Mouse (Mus musculus) bone marrow macrophage, adult 2 months (primary cell): ENCODE results near the gene Akr1a1. TPM values are rescaled to one million over a fixed set of nuclear protein-coding genes. Genes with fewer than 3 reads are reported as not detected.
A peak's percentile ranks its signal among the peaks of the same experiment; 100 is the strongest.

Experiments used
- H3K27ac ChIP-seq: 2 replicates; pipeline ENCODE4 v1.5.1; 2012; ENCODE audit warnings: low read depth, low read length; ENCODE audit not compliant: insufficient read depth
- H3K4me1 ChIP-seq: 2 replicates; pipeline ENCODE4 v1.6.1; 2012; ENCODE audit warnings: low read length; ENCODE audit not compliant: control insufficient read depth, insufficient read depth
- H3K4me3 ChIP-seq: 2 replicates; pipeline ENCODE4 v1.5.1; 2012; ENCODE audit warnings: mild to moderate bottlenecking, low read length, moderate library complexity; ENCODE audit not compliant: insufficient read depth
- CTCF ChIP-seq: IDR thresholded peaks from 2 replicates; pipeline ENCODE4 v1.5.1; 2012; ENCODE audit warnings: low read depth, mild to moderate bottlenecking, low read length, moderate library complexity
- POLR2A ChIP-seq: IDR thresholded peaks from 2 replicates; pipeline ENCODE4 v1.6.1; 2012; ENCODE audit warnings: mild to moderate bottlenecking, low read depth, low read length, borderline replicate concordance
- polyA plus RNA-seq: library from polyadenylated mRNA; stranded (reverse); fragments of >200 nt; gene quantifications from 2 replicates; pipeline ENCODE4 v1.2.4, GENCODE M21; 2012; ENCODE audit not compliant: missing spikeins, insufficient read depth, insufficient read length

The Akr1a1 gene
- 1,749 and 1,754 TPM in 2 replicates for polyA plus RNA-seq

DNA sequence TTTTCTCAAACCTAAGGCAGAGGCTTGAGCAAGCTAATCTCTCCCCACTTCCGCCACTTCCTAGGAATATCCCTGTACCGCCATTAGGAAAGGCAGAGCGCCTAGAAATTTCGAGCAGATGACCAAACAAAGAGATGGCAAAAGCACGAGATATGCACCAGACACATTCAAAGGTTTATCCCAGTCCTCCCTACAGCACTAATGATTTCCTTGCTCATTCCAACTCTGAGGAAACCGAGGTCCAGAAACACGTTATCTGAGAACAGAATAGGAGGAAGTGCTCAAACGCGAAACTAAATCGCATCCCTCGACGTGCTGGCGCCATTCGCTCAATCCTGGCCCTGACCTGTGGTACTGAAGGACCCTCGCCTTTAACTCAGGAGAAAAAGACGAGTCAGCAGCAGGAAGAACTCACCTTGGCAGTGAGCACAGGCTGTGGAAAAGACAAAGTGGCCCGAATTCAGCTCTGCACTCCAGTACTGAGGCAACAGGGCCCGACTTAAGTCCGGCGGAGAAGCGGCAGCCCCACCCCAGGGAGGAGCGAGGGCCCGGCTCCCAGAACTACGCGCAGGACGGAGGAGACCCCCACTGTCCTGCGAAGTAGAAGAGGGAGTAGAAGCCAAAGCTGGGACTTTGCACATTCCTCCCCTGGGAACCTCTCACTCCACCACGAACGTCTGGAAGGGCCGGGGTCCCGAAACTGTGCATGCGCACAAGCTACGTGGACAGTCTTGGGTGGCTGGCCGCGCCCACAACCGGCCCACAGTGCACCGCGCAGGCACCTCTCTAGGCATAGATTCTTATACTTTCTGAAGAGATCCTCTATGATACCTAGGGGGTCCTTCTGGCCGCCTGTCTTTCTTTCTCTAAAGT, at the start of gene Akr1a1:
Gene Akr1a1 (minus strand): TSS at position 757 of the 873 bp plus-strand sequence.
- Histone ChIP-seq H3K4me1 (peaks cover 43% of the 10 kb centered on the region), H3K27ac (peak within 1 kb of the TSS; percentile 87), H3K4me3 (peak within 1 kb of the TSS; percentile 91)
- TF ChIP-seq POLR2A (peak; percentile 70; the same call in 1 of the 2 replicates), CTCF (no peak)

- no peak overlapping the region for H3K27ac ChIP-seq
- TF ChIP-seq POLR2A (no peak), CTCF (no peak)
- H3K4me3 ChIP-seq = no peak overlapping the region
- no peaks in the 10 kb centered on the region for H3K4me1 ChIP-seq
These were observed 49.5 kb upstream of the Akr1a1 start for GRCm38 (mm10) chr4:116700964-116701363.

DNA sequence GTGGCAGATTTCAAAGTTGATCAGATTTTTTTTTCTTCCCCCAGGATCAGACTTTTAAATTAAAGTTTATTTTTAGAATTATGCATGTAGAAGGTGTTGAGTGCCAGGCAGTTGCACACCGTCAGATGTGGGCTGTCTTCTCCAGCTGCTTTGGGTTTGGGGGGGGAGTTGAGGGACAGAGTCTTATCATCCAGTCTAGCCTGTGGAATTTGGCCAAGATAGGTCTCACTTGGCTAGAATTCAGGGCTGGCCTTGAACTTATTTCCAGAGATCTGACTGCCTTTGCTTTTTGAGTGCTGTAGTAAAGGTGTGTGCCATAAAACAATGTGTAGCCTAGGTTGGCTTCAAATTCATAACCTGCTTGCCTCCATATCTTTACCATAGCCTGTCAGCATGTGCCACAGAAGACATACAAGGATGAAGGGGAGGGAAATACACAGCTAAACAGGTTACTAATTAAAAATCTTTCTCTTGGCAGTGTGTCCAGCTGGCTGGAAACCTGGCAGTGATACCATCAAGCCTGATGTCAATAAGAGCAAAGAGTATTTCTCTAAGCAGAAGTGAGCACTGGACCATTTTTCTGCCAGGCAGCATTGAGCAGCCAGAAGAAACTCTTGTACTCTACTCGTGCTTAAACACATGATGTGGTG, 47.3 kb upstream of the Akr1a1 start:
- Histone ChIP-seq H3K4me3 (no peak overlapping the region), H3K4me1 (no peaks in the 10 kb centered on the region; the same call in 1 of the 2 replicates), H3K27ac (no peak overlapping the region)
- TF ChIP-seq POLR2A (no peak), CTCF (no peak)

DNA sequence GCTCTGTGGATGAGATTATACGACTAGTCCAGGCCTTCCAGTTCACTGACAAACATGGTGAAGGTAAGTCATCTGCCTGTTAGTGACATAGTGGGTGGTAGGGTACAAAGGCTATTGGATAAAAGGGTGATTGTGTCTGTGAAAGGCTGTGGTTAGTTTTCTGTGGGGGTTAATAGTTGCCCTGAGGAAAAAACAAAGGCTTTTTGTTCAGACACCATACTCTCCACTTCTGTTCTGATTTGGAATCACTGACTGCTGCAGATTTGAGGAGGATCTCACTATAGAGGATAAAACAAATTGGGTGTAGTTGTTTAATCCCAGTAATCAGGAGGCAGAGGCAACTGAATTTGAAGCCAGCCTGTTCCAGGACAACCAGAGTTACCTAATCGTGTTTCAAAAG, 42.3 kb upstream of the Akr1a1 start:
- no peak overlapping the region for H3K27ac ChIP-seq
- no peak for TF ChIP-seq CTCF
- no peak for TF ChIP-seq POLR2A
- H3K4me3 ChIP-seq = no peak overlapping the region
- H3K4me1 ChIP-seq = peaks cover 9% of the 10 kb centered on the region

DNA sequence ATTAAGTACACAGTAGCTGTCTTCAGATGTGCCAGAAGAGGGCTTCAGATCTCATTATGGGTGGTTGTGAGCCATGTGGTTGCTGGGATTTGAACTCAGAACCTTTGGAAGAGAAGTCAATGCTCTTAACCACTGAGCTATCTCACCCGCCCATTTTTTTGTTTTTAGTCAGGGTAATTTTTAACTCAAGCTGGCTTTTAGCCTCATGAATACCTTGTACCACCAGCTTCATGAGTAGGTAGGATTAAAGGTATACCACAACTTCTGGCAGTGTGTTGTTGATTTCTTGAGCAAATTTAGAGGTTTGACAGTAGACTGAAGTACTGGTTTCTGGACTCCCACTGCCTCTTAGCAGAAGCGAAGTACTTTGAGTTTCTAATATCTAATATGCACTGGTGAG, 40.7 kb upstream of the Akr1a1 start:
- Histone ChIP-seq H3K4me1 (peaks cover 13% of the 10 kb centered on the region), H3K27ac (no peak overlapping the region), H3K4me3 (no peak overlapping the region)
- TF ChIP-seq POLR2A (no peak), CTCF (no peak)

DNA sequence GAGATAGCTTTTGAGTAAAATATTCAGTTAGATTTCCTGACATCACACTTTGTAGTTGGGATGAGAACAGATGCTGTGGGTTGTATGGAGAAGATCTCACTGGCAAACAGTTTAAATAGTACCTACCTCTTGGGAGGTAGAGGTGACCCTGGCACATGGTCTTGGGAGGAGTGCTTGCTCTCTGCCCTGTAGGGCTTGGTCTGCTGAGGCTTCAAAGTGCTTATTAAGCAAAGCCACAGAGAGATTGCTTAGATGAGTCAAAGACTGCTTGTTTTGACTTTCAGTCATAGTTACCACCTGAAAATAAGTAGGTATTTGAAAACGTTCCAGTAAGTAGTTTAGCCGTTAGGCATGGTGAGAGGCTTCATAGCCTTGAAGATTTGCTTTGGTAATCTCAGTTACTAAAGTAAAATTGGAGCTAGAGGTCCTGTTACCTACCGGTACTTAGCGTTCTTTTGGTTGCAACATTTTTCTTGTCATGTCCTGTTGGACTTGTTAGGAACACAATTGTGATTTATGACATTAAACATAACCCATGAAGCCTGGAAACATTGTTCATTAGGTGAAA, 37.9 kb upstream of the Akr1a1 start:
- peaks cover 20% of the 10 kb centered on the region for H3K4me1 ChIP-seq
- peak overlapping the region; percentile 35 for H3K4me3 ChIP-seq
- no peak for TF ChIP-seq POLR2A
- no peak for TF ChIP-seq CTCF
- H3K27ac ChIP-seq = no peak overlapping the region

GRCm38 (mm10) chr4:116687041-116687440, 35.6 kb upstream of the Akr1a1 start:
- TF ChIP-seq CTCF = no peak
- no peak for TF ChIP-seq POLR2A
- Histone ChIP-seq H3K27ac (peak overlapping the region; percentile 82), H3K4me1 (peaks cover 37% of the 10 kb centered on the region), H3K4me3 (peak overlapping the region; percentile 78)

DNA sequence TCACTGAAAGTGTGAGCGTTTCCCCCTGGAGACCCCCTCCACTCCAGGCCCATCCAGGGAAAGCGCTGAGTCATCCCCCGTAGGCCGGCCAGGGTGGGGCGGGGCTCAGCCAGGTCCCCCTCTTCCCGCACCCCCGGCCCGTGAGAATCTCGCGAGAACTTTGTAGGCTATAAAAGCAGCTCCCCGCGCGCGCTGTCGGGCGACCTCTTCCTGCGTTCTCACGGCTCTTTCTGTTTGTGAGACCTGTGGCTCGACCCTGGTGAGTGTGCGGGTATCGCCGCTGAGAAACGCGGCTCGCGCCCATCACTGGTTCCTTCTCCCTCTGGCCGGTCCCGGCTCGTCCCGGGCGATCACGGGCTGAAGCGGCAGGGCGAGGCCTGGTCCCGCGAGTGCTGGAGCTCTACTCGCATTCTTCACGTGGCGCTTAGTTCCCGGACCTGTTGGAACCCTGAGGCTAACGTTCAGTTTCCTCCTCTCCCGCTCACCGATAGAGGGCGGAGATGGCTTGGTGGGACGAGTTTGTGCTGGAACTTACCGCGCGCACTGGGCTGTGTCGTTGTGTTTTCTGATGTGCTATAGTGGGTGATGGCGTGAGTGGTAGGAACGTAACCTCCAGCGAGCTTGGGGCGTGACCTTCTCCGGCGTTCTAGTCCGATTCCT, 34.1 kb upstream of the Akr1a1 start, which contains the start of gene Prdx1:
Gene Prdx1 (plus strand): TSS at position 143 of the 660 bp plus-strand sequence.
- Histone ChIP-seq H3K4me3 (peak within 1 kb of the TSS; percentile 78), H3K4me1 (peaks cover 33% of the 10 kb centered on the region), H3K27ac (peak within 1 kb of the TSS; percentile 82)
- TF ChIP-seq POLR2A (peak; percentile 93), CTCF (no peak)

- TF ChIP-seq POLR2A = no peak
- no peak for TF ChIP-seq CTCF
- Histone ChIP-seq H3K4me1 (peaks cover 34% of the 10 kb centered on the region), H3K4me3 (peak overlapping the region; percentile 78; the same call in 1 of the 2 replicates), H3K27ac (peak overlapping the region; percentile 82)
These were observed 33.2 kb upstream of the Akr1a1 start for GRCm38 (mm10) chr4:116684665-116685064.
